Comparison of ENCODE assay signal across 16 mouse cellular contexts in genomic region chr12:70767959-70768358, GRCm38 (mm10). TPM values are rescaled to one million over a fixed set of nuclear protein-coding genes. Genes with fewer than 3 reads are reported as not detected.
DNase-seq lines count a peak whose midpoint lies in the region; ATAC-seq and TF ChIP-seq lines count a peak whose summit lies in the region.
"Had no signal": no experiment of that assay in that cellular context is flagged by ENCODE, and none has a peak within 500 bp of the region (broad histone marks: within the 10 kb centered on the region; RNA-seq: fewer than 3 reads in every experiment).

No protein-coding gene starts in this region.

- no peak overlapping the region for H3K4me3 ChIP-seq in liver, embryonic 14.5 days (ENCODE audit: insufficient read depth in 1 of 2, low read depth in 2 of 2, low read length in 2 of 2)
- H3K4me3 ChIP-seq: forebrain, embryonic 12.5 days; heart, embryonic 15.5 days; hindbrain, embryonic 12.5 days; left cerebral cortex, adult 2 months; midbrain, embryonic 13.5 days; myocyte had no signal

- H3K36me3 ChIP-seq in liver, embryonic 14.5 days (replicated peaks; ENCODE audit: control insufficient read depth, insufficient read depth, low read depth) = no peaks in the 10 kb centered on the region
- no peaks in the 10 kb centered on the region for H3K36me3 ChIP-seq in splenic B cell, adult 2 months (ENCODE audit: control insufficient read depth, insufficient read depth, low read length, poor library complexity, severe bottlenecking)
- H3K36me3 ChIP-seq: forebrain, embryonic 12.5 days; heart, embryonic 15.5 days; hindbrain, embryonic 12.5 days; midbrain, embryonic 13.5 days had no signal

- intact Hi-C loops in left cerebral cortex, postnatal 10 days (cut with DNase I) = no loop called here

- TF ChIP-seq CTCF in liver, embryonic 14.5 days (IDR thresholded peaks at IDR 0.05; ENCODE audit: low read depth) = peak; percentile 32; the same call in 1 of the 2 replicates

- H3K4me1 ChIP-seq in liver, embryonic 14.5 days (replicated peaks; ENCODE audit: control insufficient read depth in 2 of 2, insufficient read depth in 2 of 2, low read length in 1 of 2) = peaks cover 0 to 4% of the 10 kb centered on the region in 2 experiments; a peak in 2 of 4 replicates
- H3K4me1 ChIP-seq: forebrain, embryonic 12.5 days; heart, embryonic 15.5 days; hindbrain, embryonic 12.5 days; midbrain, embryonic 13.5 days had no signal

- TF ChIP-seq EP300 in liver, embryonic 14.5 days (IDR thresholded peaks at IDR 0.05; ENCODE audit: low read depth) = no peak

- H3K4me2 ChIP-seq in liver, embryonic 14.5 days (ENCODE audit: low read depth) = no peak overlapping the region
- H3K4me2 ChIP-seq: forebrain, embryonic 12.5 days; heart, embryonic 15.5 days; hindbrain, embryonic 12.5 days; midbrain, embryonic 13.5 days had no signal

- H3K27me3 ChIP-seq in liver, embryonic 14.5 days (ENCODE audit: control insufficient read depth, insufficient read depth, low read length) = no peaks in the 10 kb centered on the region
- H3K27me3 ChIP-seq in splenic B cell, adult 2 months (ENCODE audit: control insufficient read depth, insufficient read depth, low read length, poor library complexity, severe bottlenecking) = no peaks in the 10 kb centered on the region
- H3K27me3 ChIP-seq: forebrain, embryonic 12.5 days; heart, embryonic 15.5 days; hindbrain, embryonic 12.5 days; midbrain, embryonic 13.5 days had no signal

- DNase-seq in liver, embryonic 14.5 days (ENCODE audit: low read depth in 3 of 3, low spot score in 3 of 3) = no peak
- no peak for DNase-seq in liver
- peak; percentile 58 to 65 for DNase-seq in B cell, adult 2 months
- DNase-seq in splenic B cell, adult 2 months (ENCODE audit: low read depth, low spot score) = peak; percentile 58
- no peak for DNase-seq in cerebellum, adult 11-12 months
- DNase-seq in left cerebral cortex, postnatal 10 days (ENCODE audit: extremely low spot score in 1 of 2, low spot score in 2 of 2) = no peak
- DNase-seq: cerebellum, adult 2 months; lung, postnatal 14 days had no signal

- ATAC-seq in liver, embryonic 14.5 days (ENCODE audit: insufficient read depth) = no peak
- peak; percentile 95 for ATAC-seq in common myeloid progenitor, adult 5-6 weeks (replicated peaks; ENCODE audit: low read depth, poor library complexity, severe bottlenecking)
- ATAC-seq: activated CD4-positive, CD25-positive, alpha-beta regulatory T cell, adult 4 months; midbrain, embryonic 13.5 days had no signal

- no peaks in the 10 kb centered on the region for H3K9me3 ChIP-seq in liver, embryonic 14.5 days (ENCODE audit: control insufficient read depth, low read length)
- H3K9me3 ChIP-seq: forebrain, embryonic 12.5 days; heart, embryonic 15.5 days; hindbrain, embryonic 12.5 days; midbrain, embryonic 13.5 days had no signal

- H3K9ac ChIP-seq in liver, embryonic 14.5 days (replicated peaks) = no peak overlapping the region
- H3K9ac ChIP-seq: forebrain, embryonic 12.5 days; heart, embryonic 15.5 days; hindbrain, embryonic 12.5 days; midbrain, embryonic 13.5 days had no signal

- H3K27ac ChIP-seq in liver, embryonic 14.5 days = no peak overlapping the region
- H3K27ac ChIP-seq: forebrain, embryonic 12.5 days; heart, embryonic 15.5 days; hindbrain, embryonic 12.5 days; left cerebral cortex, adult 2 months; midbrain, embryonic 13.5 days had no signal

- 33% methylated on average over 4 of the region's 4 CpGs for WGBS in liver, embryonic 14.5 days (ENCODE audit: insufficient replicate concordance)

RNA-seq across cellular contexts. Expression of gene Frmd6, which starts 57.4 kb away (rescaled TPM):
- polyA plus RNA-seq in liver, embryonic 14.5 days (2012; rRNA removed) = 1.4 and 1.9 TPM in 2 replicates
- polyA plus RNA-seq in liver, embryonic 14.5 days (2014; fragmentation: Nextera tagmentation; extraction: Ambion mirVana) = 2.6 and 2.9 TPM in 2 replicates
- total RNA-seq in common myeloid progenitor, adult 5-6 weeks (2017) = 6.2 and 12.8 TPM in 2 replicates
- total RNA-seq in left cerebral cortex, postnatal 10 days (2021) = 10 to 100 TPM; 15.0 to 16.8 TPM

Comparison
In these comparisons a context has a peak if more than half of its experiments do, and no peak if none do; other contexts are left out.
1. DNase-seq: peak in B cell, adult 2 months (2 of 2) and splenic B cell, adult 2 months (single experiment); none in liver, embryonic 14.5 days (0 of 3), liver (single experiment), cerebellum, adult 11-12 months (single experiment) and left cerebral cortex, postnatal 10 days (0 of 2).